In genomic region chr6:113077569-113078030, GRCm38 (mm10) we compare ENCODE assay signal across 8 mouse cellular contexts. TPM values are rescaled to one million over a fixed set of nuclear protein-coding genes. Genes with fewer than 3 reads are reported as not detected.
DNase-seq lines count a peak whose midpoint lies in the region; ATAC-seq and TF ChIP-seq lines count a peak whose summit lies in the region.

No protein-coding gene starts in this region.

- peak overlapping the region; percentile 95 for H3K9ac ChIP-seq in liver, embryonic 11.5 days (ENCODE audit: low read depth, low read length)
- peak overlapping the region; percentile 90 for H3K9ac ChIP-seq in stomach, postnatal 0 days (ENCODE audit: low read length)

- no peak for ATAC-seq in cerebellum, adult (ENCODE audit: insufficient number of reproducible peaks, low FRiP score, low TSS enrichment)
- no peak for ATAC-seq in liver, embryonic 11.5 days (replicated peaks; ENCODE audit: low FRiP score)
- no peak for ATAC-seq in stomach, postnatal 0 days (ENCODE audit: low FRiP score, low TSS enrichment)

- 0% methylated on average over 28 of the region's 28 CpGs for WGBS in cerebellum, adult 2 months
- whole genome bisulfite sequencing in spleen, adult 2 months: under 1% methylated on average over 28 of the region's 28 CpGs
- WGBS in liver, embryonic 11.5 days: 0% methylated on average over 24 of the region's 28 CpGs
- under 1% methylated on average over 23 of the region's 28 CpGs for WGBS in stomach, postnatal 0 days

- peak overlapping the region; percentile 86 for H3K4me3 ChIP-seq in cerebellum, adult 2 months (replicated peaks; ENCODE audit: insufficient read depth, low read depth, low read length)
- H3K4me3 ChIP-seq in spleen, adult 2 months (ENCODE audit: extremely low read depth, insufficient read depth, insufficient read length): peak overlapping the region; percentile 88
- H3K4me3 ChIP-seq in liver, embryonic 11.5 days (ENCODE audit: low read depth, low read length): peak overlapping the region; percentile 82
- peak overlapping the region; percentile 78 for H3K4me3 ChIP-seq in stomach, postnatal 0 days (ENCODE audit: low read depth, low read length)

- no peak for TF ChIP-seq CTCF in cerebellum, adult 2 months (IDR thresholded peaks at IDR 0.05; ENCODE audit: borderline replicate concordance, insufficient read depth, low read depth, low read length)
- no peak for TF ChIP-seq CTCF in spleen, adult 2 months (IDR thresholded peaks at IDR 0.05; ENCODE audit: extremely low read depth, insufficient read depth, insufficient read length, insufficient replicate concordance)
- no peak for TF ChIP-seq CTCF in stomach, postnatal 0 days (IDR thresholded peaks at IDR 0.05; ENCODE audit: low read depth)

- H3K27me3 ChIP-seq in cerebellum, adult 2 months (ENCODE audit: control insufficient read depth, insufficient read depth, low read length): no peaks in the 10 kb centered on the region
- no peaks in the 10 kb centered on the region for H3K27me3 ChIP-seq in spleen, adult 2 months (ENCODE audit: control insufficient read depth, insufficient read depth, low read length)
- no peaks in the 10 kb centered on the region for H3K27me3 ChIP-seq in liver, embryonic 11.5 days (replicated peaks; ENCODE audit: control insufficient read depth, insufficient read depth, low read length)
- H3K27me3 ChIP-seq in stomach, postnatal 0 days (ENCODE audit: control insufficient read depth, insufficient read depth, low read length): no peaks in the 10 kb centered on the region

- peak overlapping the region; percentile 88 for H3K27ac ChIP-seq in cerebellum, adult 2 months (ENCODE audit: insufficient read depth, low read length)
- H3K27ac ChIP-seq in spleen, adult 2 months (ENCODE audit: insufficient read depth, low read length): peak overlapping the region; percentile 99
- H3K27ac ChIP-seq in liver, embryonic 11.5 days (ENCODE audit: low read depth, low read length): peak overlapping the region; percentile 100
- H3K27ac ChIP-seq in stomach, postnatal 0 days (replicated peaks): peak overlapping the region; percentile 99

- H3K4me1 ChIP-seq in cerebellum, adult 2 months (ENCODE audit: control insufficient read depth, insufficient read depth, low read length): peaks cover 6% of the 10 kb centered on the region; the same call in 1 of the 2 replicates
- H3K4me1 ChIP-seq in spleen, adult 2 months (ENCODE audit: control insufficient read depth, insufficient read depth, insufficient read length): peaks cover 7% of the 10 kb centered on the region
- peaks cover 27% of the 10 kb centered on the region for H3K4me1 ChIP-seq in liver, embryonic 11.5 days (replicated peaks; ENCODE audit: control insufficient read depth, insufficient read depth, low read length)
- H3K4me1 ChIP-seq in stomach, postnatal 0 days (replicated peaks; ENCODE audit: control insufficient read depth, insufficient read depth): no peaks in the 10 kb centered on the region

- TF ChIP-seq EP300 in stomach, postnatal 0 days (optimal IDR thresholded peaks at IDR 0.05): no peak

- DNase-seq in cerebellum, adult 2 months: no peak
- peak in 1 of 2 experiments; percentile 12 for DNase-seq in spleen, adult 2 months (ENCODE audit: low read depth in 1 of 2, low spot score in 2 of 2)
- no peak for DNase-seq in spleen, postnatal 4 days (ENCODE audit: low spot score in 2 of 2)
- DNase-seq in liver, embryonic 11.5 days (ENCODE audit: low spot score): no peak
- DNase-seq in stomach, postnatal 0 days (ENCODE audit: low spot score): no peak
- no peak for DNase-seq in left cerebral cortex, adult 18-20 months (ENCODE audit: low spot score in 2 of 2)
- DNase-seq in gastrocnemius, postnatal 14 days: no peak

- H3K36me3 ChIP-seq in spleen, adult 2 months (ENCODE audit: control insufficient read depth, insufficient read depth, low read length): no peaks in the 10 kb centered on the region
- H3K36me3 ChIP-seq in liver, embryonic 11.5 days (ENCODE audit: control insufficient read depth, insufficient read depth, low read length): no peaks in the 10 kb centered on the region
- H3K36me3 ChIP-seq in stomach, postnatal 0 days (ENCODE audit: control insufficient read depth, insufficient read depth, low read length): no peaks in the 10 kb centered on the region

- H3K4me2 ChIP-seq in liver, embryonic 11.5 days: peak overlapping the region; percentile 94
- H3K4me2 ChIP-seq in stomach, postnatal 0 days (replicated peaks; ENCODE audit: low read depth): peak overlapping the region; percentile 81

- H3K9me3 ChIP-seq in liver, embryonic 11.5 days (ENCODE audit: control insufficient read depth, low read length): no peaks in the 10 kb centered on the region
- no peaks in the 10 kb centered on the region for H3K9me3 ChIP-seq in stomach, postnatal 0 days (ENCODE audit: control insufficient read depth, low read length)

- no peak for TF ChIP-seq POLR2A in cerebellum, adult 2 months (IDR thresholded peaks at IDR 0.05; ENCODE audit: borderline replicate concordance, insufficient read depth, low read length)
- TF ChIP-seq POLR2A in spleen, adult 2 months (IDR thresholded peaks at IDR 0.05; ENCODE audit: low read depth, low read length): no peak

- intact Hi-C loops in gastrocnemius, postnatal 14 days (cut with DNase I; ENCODE audit: low total_unique reads): no loop called here

RNA-seq across cellular contexts. Expression of gene Setd5, which starts 0.4 kb away (rescaled TPM):
- polyA plus RNA-seq in cerebellum, adult 2 months (2012; rRNA removed): 58.9 and 64.2 TPM in 2 replicates
- polyA plus RNA-seq in spleen, adult 2 months (2012; rRNA removed): 22.4 and 22.5 TPM in 2 replicates
- 56.8 and 58.6 TPM in 2 replicates for polyA plus RNA-seq in liver, embryonic 11.5 days (2014; fragmentation: Nextera tagmentation; extraction: Ambion mirVana)
- polyA plus RNA-seq in stomach, postnatal 0 days (2015; fragmentation: Nextera tagmentation; extraction: Ambion mirVana): 34.6 and 35.9 TPM in 2 replicates
- total RNA-seq in left cerebral cortex, adult 18-20 months (2021): 100 to 1,000 TPM in 1 of 2 experiments, 10 to 100 TPM in 1; 97.1 to 102 TPM
- total RNA-seq in gastrocnemius, postnatal 14 days (2021): 10 to 100 TPM; 36.4 to 41.2 TPM

RNA-seq across cellular contexts. Expression of gene Thumpd3, which starts 31.6 kb away (rescaled TPM):
- 20.8 and 21.8 TPM in 2 replicates for polyA plus RNA-seq in cerebellum, adult 2 months (2012; rRNA removed)
- polyA plus RNA-seq in spleen, adult 2 months (2012; rRNA removed): 4.8 and 5.8 TPM in 2 replicates
- polyA plus RNA-seq in liver, embryonic 11.5 days (2014; fragmentation: Nextera tagmentation; extraction: Ambion mirVana): 70.5 and 72.5 TPM in 2 replicates
- polyA plus RNA-seq in stomach, postnatal 0 days (2015; fragmentation: Nextera tagmentation; extraction: Ambion mirVana): 33.6 and 34.0 TPM in 2 replicates
- 10 to 100 TPM; 22.9 to 30.1 TPM for total RNA-seq in left cerebral cortex, adult 18-20 months (2021)
- 10 to 100 TPM; 15.3 TPM for total RNA-seq in gastrocnemius, postnatal 14 days (2021)
